Mouse (Mus musculus) CH12.LX (cell line): ENCODE results near the gene Slc45a3. TPM values are rescaled to one million over a fixed set of nuclear protein-coding genes. Genes with fewer than 3 reads are reported as not detected.

ENCODE experiments used
- DNase-seq: peaks from one replicate; pipeline ENCODE4 v3.0.0-alpha.2; 2013; ENCODE audit errors: extremely low read depth
- H3K27ac ChIP-seq: 2 replicates; pipeline ENCODE4 v1.5.1; 2012; ENCODE audit warnings: low read depth, mild to moderate bottlenecking, control low read depth, moderate library complexity; ENCODE audit not compliant: insufficient read depth
- H3K27me3 ChIP-seq: replicated peaks from 2 replicates; pipeline ENCODE3; 2012; ENCODE audit warnings: inconsistent platforms
- H3K36me3 ChIP-seq, 2 experiments: replicated peaks in 1 of 2; 2 replicates each; pipeline versions ENCODE3 to v1.6.1; 2012; ENCODE audit warnings: inconsistent platforms in 1 of 2, low read length in 1 of 2, mild to moderate bottlenecking in 1 of 2, mixed read lengths in 1 of 2, moderate library complexity in 1 of 2; ENCODE audit not compliant: control insufficient read depth in 1 of 2, insufficient read depth in 1 of 2
- H3K4me1 ChIP-seq, 2 experiments: 2 replicates each; pipeline ENCODE4 v1.6.1; 2012; ENCODE audit warnings: inconsistent platforms in 1 of 2, moderate library complexity in 1 of 2; ENCODE audit not compliant: insufficient read depth in 2 of 2, control insufficient read depth in 1 of 2
- H3K4me2 ChIP-seq: 2 replicates; pipeline ENCODE4 v1.6.1; 2012; ENCODE audit warnings: low read depth, mild to moderate bottlenecking, control low read depth; ENCODE audit not compliant: poor library complexity, insufficient read depth, severe bottlenecking
- H3K4me3 ChIP-seq, 3 experiments: fragments of 150-350 bp in 1 of 3; sonication (generic) in 1 of 3; replicated peaks in 1 of 3; 2 replicates each; pipeline versions ENCODE3 to v1.5.1; 2011 to 2012; ENCODE audit warnings: low read depth in 2 of 3, low read length in 2 of 3, mild to moderate bottlenecking in 2 of 3, moderate library complexity in 2 of 3, control low read depth in 1 of 3, improper control_type of control experiment in 1 of 3, inconsistent platforms in 1 of 3, mixed read lengths in 1 of 3; ENCODE audit not compliant: poor library complexity in 1 of 3
- H3K79me2 ChIP-seq: replicated peaks from 2 replicates; pipeline ENCODE4 v1.6.1; 2012; ENCODE audit warnings: mild to moderate bottlenecking, moderate library complexity; ENCODE audit not compliant: control insufficient read depth, poor library complexity, insufficient read depth, severe bottlenecking; ENCODE audit errors: extremely low read depth
- H3K9ac ChIP-seq: 2 replicates; pipeline ENCODE4 v1.6.1; 2012; ENCODE audit warnings: low read depth, mild to moderate bottlenecking, control low read depth, moderate library complexity; ENCODE audit not compliant: insufficient read depth
- H3K9me3 ChIP-seq: replicated peaks from 2 replicates; pipeline ENCODE3; 2012; ENCODE audit warnings: low read length, inconsistent platforms, mixed read lengths
- BHLHE40 ChIP-seq: IDR thresholded peaks from 2 replicates; pipeline ENCODE4 v1.6.1; 2011; ENCODE audit warnings: mild to moderate bottlenecking, low read depth, low read length, improper control_type of control experiment
- CHD1 ChIP-seq: IDR thresholded peaks from 2 replicates; pipeline ENCODE4 v1.6.1; 2012; ENCODE audit warnings: low read depth, low read length, improper control_type of control experiment, inconsistent platforms
- CTCF ChIP-seq, 2 experiments: IDR thresholded peaks in 1 of 2; conservative IDR thresholded peaks in 1 of 2; 2 replicates each; pipeline ENCODE4 v1.5.1; 2011 to 2012; ENCODE audit warnings: low read depth in 2 of 2, low read length in 2 of 2, improper control_type of control experiment in 1 of 2, inconsistent platforms in 1 of 2, mild to moderate bottlenecking in 1 of 2, moderate library complexity in 1 of 2
- E2F4 ChIP-seq: IDR thresholded peaks from 2 replicates; pipeline ENCODE4 v1.6.1; 2011; ENCODE audit warnings: low read depth, low read length, improper control_type of control experiment; ENCODE audit not compliant: insufficient replicate concordance
- ELF1 ChIP-seq: IDR thresholded peaks from 2 replicates; pipeline ENCODE4 v1.6.1; 2014; ENCODE audit warnings: low read depth, mild to moderate bottlenecking, inconsistent platforms, low read length, improper control_type of control experiment
- ETS1 ChIP-seq: conservative IDR thresholded peaks from 2 replicates; pipeline ENCODE4 v1.6.1; 2012; ENCODE audit warnings: low read depth, mild to moderate bottlenecking, inconsistent platforms, low read length, improper control_type of control experiment, moderate library complexity
- HCFC1 ChIP-seq: IDR thresholded peaks from 2 replicates; pipeline ENCODE4 v1.6.1; 2012; ENCODE audit warnings: low read depth, mild to moderate bottlenecking, inconsistent platforms, low read length, improper control_type of control experiment
- MAFK ChIP-seq: IDR thresholded peaks from 2 replicates; pipeline ENCODE4 v1.6.1; 2011; ENCODE audit warnings: low read length, improper control_type of control experiment; ENCODE audit not compliant: insufficient replicate concordance
- MAX ChIP-seq: IDR thresholded peaks from 2 replicates; pipeline ENCODE4 v1.6.1; 2011; ENCODE audit warnings: low read length, improper control_type of control experiment
- MAZ ChIP-seq: IDR thresholded peaks from 2 replicates; pipeline ENCODE4 v1.6.1; 2012; ENCODE audit warnings: low read depth, mild to moderate bottlenecking, inconsistent platforms, low read length, improper control_type of control experiment, moderate library complexity
- MXI1 ChIP-seq: IDR thresholded peaks from 2 replicates; pipeline ENCODE4 v1.6.1; 2011; ENCODE audit warnings: mild to moderate bottlenecking, low read depth, low read length, improper control_type of control experiment
- MYC ChIP-seq: IDR thresholded peaks from 2 replicates; pipeline ENCODE4 v1.6.1; 2011; ENCODE audit warnings: low read depth, mild to moderate bottlenecking, improper control_type of control experiment, low read length
- NRF1 ChIP-seq: IDR thresholded peaks from 2 replicates; pipeline ENCODE4 v1.6.1; 2014; ENCODE audit warnings: low read depth, mild to moderate bottlenecking, inconsistent platforms, low read length, improper control_type of control experiment, moderate library complexity
- POLR2A ChIP-seq: IDR thresholded peaks from 2 replicates; pipeline ENCODE4 v1.6.1; 2011; ENCODE audit warnings: low read depth, mild to moderate bottlenecking, improper control_type of control experiment, low read length
- RCOR1 ChIP-seq: conservative IDR thresholded peaks from 2 replicates; pipeline ENCODE4 v1.6.1; 2012; ENCODE audit warnings: low read depth, mild to moderate bottlenecking, inconsistent platforms, low read length, improper control_type of control experiment
- SMC3 ChIP-seq: IDR thresholded peaks from 2 replicates; pipeline ENCODE4 v1.6.1; 2011; ENCODE audit warnings: low read depth, low read length, improper control_type of control experiment
- TBP ChIP-seq: conservative IDR thresholded peaks from 2 replicates; pipeline ENCODE4 v1.6.1; 2011; ENCODE audit warnings: low read depth, low read length, improper control_type of control experiment
- UBTF ChIP-seq: IDR thresholded peaks from 2 replicates; pipeline ENCODE4 v1.6.1; 2012; ENCODE audit warnings: low read depth, mild to moderate bottlenecking, inconsistent platforms, low read length, improper control_type of control experiment, moderate library complexity
- USF1 ChIP-seq: IDR thresholded peaks from 2 replicates; pipeline ENCODE4 v1.6.1; 2014; ENCODE audit warnings: low read depth, mild to moderate bottlenecking, inconsistent platforms, low read length, improper control_type of control experiment
- ZC3H11A ChIP-seq: IDR thresholded peaks from 2 replicates; pipeline ENCODE4 v1.6.1; 2012; ENCODE audit warnings: low read depth, mild to moderate bottlenecking, inconsistent platforms, low read length, improper control_type of control experiment
- ZMIZ1 ChIP-seq: IDR thresholded peaks from 2 replicates; pipeline ENCODE4 v1.6.1; 2012; ENCODE audit warnings: low read depth, mild to moderate bottlenecking, inconsistent platforms, low read length, improper control_type of control experiment
- ZNF384 ChIP-seq: IDR thresholded peaks from 2 replicates; pipeline ENCODE4 v1.6.1; 2012; ENCODE audit warnings: low read depth, low read length, improper control_type of control experiment, inconsistent platforms
- dilution Hi-C: fragments of 300-500 bp; cut with MboI; formaldehyde crosslinking; loops from 2 replicates; pipeline ENCODE4 v1.14.3; 2020; ENCODE audit warnings: low sequenced_read_pairs; ENCODE audit not compliant: extremely low pct_unique_long_range_greater_than_20kb, extremely low pct_ligation_motif_present
- in situ Hi-C: fragments of 300-500 bp; cut with MboI; formaldehyde crosslinking; loops from 3 replicates; pipeline ENCODE4 v1.14.3; 2019; ENCODE audit warnings: low sequenced_read_pairs, low pct_ligation_motif_present, low pct_unique_long_range_greater_than_20kb, mixed read lengths
- polyA plus RNA-seq: library from polyadenylated mRNA; unstranded; fragments of >175 nt; gene quantifications from 2 replicates; pipeline ENCODE4 v1.2.1, GENCODE M21; 2012; ENCODE audit warnings: low read depth; ENCODE audit not compliant: insufficient read length
- total RNA-seq, 2 experiments: library from RNA; depleted of rRNA; stranded (reverse); fragments of 300-350 nt in 1 of 2; fragments of >200 nt in 1 of 2; gene quantifications; 2 replicates each; pipeline ENCODE4 v1.2.3; 2012 to 2014

The Slc45a3 gene
- total and polyA plus RNA-seq, 3 experiments: 0.16 to 0.47 (median 0.20) TPM

- TF ChIP-seq RCOR1: peak; percentile 95
- no peak for TF ChIP-seq POLR2A
- no peak; the same call in 1 of the 2 replicates for TF ChIP-seq ZMIZ1
- TF ChIP-seq HCFC1: peak; percentile 35; the same call in 1 of the 2 replicates
- TF ChIP-seq CHD1: no peak
- TF ChIP-seq UBTF: no peak
- no peak for TF ChIP-seq USF1
- TF ChIP-seq TBP: peak; percentile 82
- peak; percentile 98 for TF ChIP-seq ETS1
- TF ChIP-seq MAFK: peak; percentile 88
Observed at GRCm38 (mm10) chr1:132011785-132012184, 49.0 kb downstream of the Slc45a3 start (continued).

- Histone ChIP-seq H3K9me3 (peaks cover 4% of the 10 kb centered on the region), H3K4me1 (peaks cover 8 to 33% of the 10 kb centered on the region in 2 experiments), H3K79me2 (peaks cover 82% of the 10 kb centered on the region), H3K36me3 (peaks cover 29 to 42% of the 10 kb centered on the region in 2 experiments), H3K4me3 (peak overlapping the region; percentile 24 to 77 (median 30)), H3K27ac (peak overlapping the region; percentile 100), H3K27me3 (no peaks in the 10 kb centered on the region), H3K9ac (peak overlapping the region; percentile 77), H3K4me2 (peak overlapping the region; percentile 95)
- TF ChIP-seq MXI1 (no peak), ZC3H11A (no peak), NRF1 (no peak), SMC3 (no peak), CHD1 (no peak), BHLHE40 (no peak), MAX (no peak), E2F4 (no peak), MAZ (no peak)
- dilution Hi-C loops (no loop called here), in situ Hi-C loops (no loop called here)
- no peak for DNase-seq
Observed at GRCm38 (mm10) chr1:132012861-132013260, 50.1 kb downstream of the Slc45a3 start.

GRCm38 (mm10) chr1:132014800-132015199, 52.0 kb downstream of the Slc45a3 start:
- no peak for DNase-seq
- in situ Hi-C loops: no loop called here
- dilution Hi-C loops: no loop called here
- Histone ChIP-seq H3K4me3 (no peak overlapping the region), H3K27ac (no peak overlapping the region), H3K36me3 (peaks cover 45 to 61% of the 10 kb centered on the region in 2 experiments), H3K4me1 (peaks cover 8 to 33% of the 10 kb centered on the region in 2 experiments), H3K9me3 (peaks cover 4% of the 10 kb centered on the region), H3K4me2 (no peak overlapping the region), H3K9ac (no peak overlapping the region), H3K79me2 (peaks cover 72% of the 10 kb centered on the region), H3K27me3 (no peaks in the 10 kb centered on the region)
- TF ChIP-seq BHLHE40: no peak
- no peak for TF ChIP-seq TBP
- TF ChIP-seq MYC: no peak
- no peak for TF ChIP-seq CHD1
- TF ChIP-seq CTCF (conservative IDR thresholded peaks at IDR 0.05 in 1 of 2, IDR thresholded peaks at IDR 0.05 in 1 of 2; ENCODE audit: low read depth in 2 of 2, low read length in 2 of 2): peak; percentile 24 to 31; a peak in 3 of 4 replicates
- TF ChIP-seq ZNF384: no peak
- no peak for TF ChIP-seq ELF1
